Mouse (Mus musculus): ENCODE measurements around the gene Coq9. TPM values are rescaled to one million over a fixed set of nuclear protein-coding genes. Genes with fewer than 3 reads are reported as not detected.
A peak's percentile ranks its signal among the peaks of the same experiment; 100 is the strongest.

Coq9 gene
- total and polyA plus RNA-seq, 3 experiments: 91.9 to 169 TPM; not detected in 1

DNA sequence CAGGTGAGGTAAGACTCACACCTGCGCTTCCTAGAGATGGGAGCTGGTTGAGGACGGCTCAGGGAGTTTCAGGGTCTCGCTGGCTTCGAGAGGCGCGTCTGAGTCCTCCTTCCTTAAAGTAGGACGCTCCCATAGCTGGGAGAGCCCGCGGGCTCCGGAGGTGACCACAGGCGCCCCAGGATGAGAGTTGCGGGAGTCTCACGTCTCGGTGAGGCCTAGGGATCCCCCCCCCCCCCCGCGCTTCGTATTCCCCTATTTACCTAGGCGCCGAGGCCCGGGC, 37.7 kb downstream of the Coq9 start:
- H3K9me3 ChIP-seq (replicated peaks; ENCODE audit: insufficient read depth, low read length): no peaks in the 10 kb centered on the region
- no peak for DNase-seq (ENCODE audit: low read depth, low spot score)
- H3K36me3 ChIP-seq (ENCODE audit: control insufficient read depth in 1 of 2, insufficient read depth in 2 of 2, low read length in 2 of 2): peaks cover 0 to 6% of the 10 kb centered on the region in 2 experiments; a peak in 2 of 4 replicates
- H3K27me3 ChIP-seq (ENCODE audit: control insufficient read depth in 1 of 2, insufficient read depth in 2 of 2, low read length in 2 of 2): peaks cover 10 to 11% of the 10 kb centered on the region in 2 experiments
- no peaks in the 10 kb centered on the region for H3K79me2 ChIP-seq (ENCODE audit: control insufficient read depth, insufficient read depth, low read length, poor library complexity)
- H3K9ac ChIP-seq (ENCODE audit: control insufficient read depth, low read depth, low read length, poor library complexity, severe bottlenecking): peak overlapping the region; percentile 64
- TF ChIP-seq KAT2A (conservative IDR thresholded peaks at IDR 0.05; ENCODE audit: low read depth, low read length): no peak
- TF ChIP-seq ELF1 (IDR thresholded peaks at IDR 0.05; ENCODE audit: low read depth, low read length): no peak
- TF ChIP-seq CHD2 (IDR thresholded peaks at IDR 0.05; ENCODE audit: low read length): no peak
- TF ChIP-seq POLR2A (IDR thresholded peaks at IDR 0.05; ENCODE audit: control insufficient read depth in 1 of 2, insufficient read depth in 1 of 2, low read depth in 1 of 2, low read length in 2 of 2, poor library complexity in 1 of 2): no peak
- no peak for TF ChIP-seq SMC3 (IDR thresholded peaks at IDR 0.05; ENCODE audit: low read depth, low read length)
- TF ChIP-seq JUND (IDR thresholded peaks at IDR 0.05; ENCODE audit: low read depth, low read length): no peak
- no peak for TF ChIP-seq HCFC1 (IDR thresholded peaks at IDR 0.05; ENCODE audit: low read depth, low read length)
- no peak for TF ChIP-seq CHD1 (IDR thresholded peaks at IDR 0.05; ENCODE audit: low read depth, low read length)
- no peak for TF ChIP-seq POLR2AphosphoS2 (IDR thresholded peaks at IDR 0.05; ENCODE audit: low read length)
- TF ChIP-seq MEF2A (IDR thresholded peaks at IDR 0.05; ENCODE audit: extremely low read depth, insufficient replicate concordance, low read depth, low read length, poor library complexity, severe bottlenecking): no peak
- TF ChIP-seq MAZ (IDR thresholded peaks at IDR 0.05; ENCODE audit: low read depth, low read length): no peak
- no peak for TF ChIP-seq ZMIZ1 (IDR thresholded peaks at IDR 0.05; ENCODE audit: low read depth, low read length)
- no peak for TF ChIP-seq MAFK (IDR thresholded peaks at IDR 0.05; ENCODE audit: borderline replicate concordance, low read depth, low read length)
- no peak for TF ChIP-seq NELFE (IDR thresholded peaks at IDR 0.05; ENCODE audit: low read depth, low read length)
- no peak for TF ChIP-seq MYC (IDR thresholded peaks at IDR 0.05; ENCODE audit: low read depth, low read length)
- TF ChIP-seq MYB (IDR thresholded peaks at IDR 0.05; ENCODE audit: low read depth, low read length): no peak
- TF ChIP-seq NRF1 (IDR thresholded peaks at IDR 0.05; ENCODE audit: insufficient read depth, low read depth, low read length, poor library complexity, severe bottlenecking): no peak
- no peak for TF ChIP-seq USF2 (IDR thresholded peaks at IDR 0.05; ENCODE audit: borderline replicate concordance in 1 of 2, insufficient read depth in 1 of 2, low read depth in 1 of 2, low read length in 2 of 2)
- no peak for TF ChIP-seq BHLHE40 (IDR thresholded peaks at IDR 0.05; ENCODE audit: borderline replicate concordance, low read depth, low read length)
- TF ChIP-seq MAX (IDR thresholded peaks at IDR 0.05; ENCODE audit: low read length): no peak
- H3K27ac ChIP-seq (ENCODE audit: control insufficient read depth, low read depth, low read length): no peak overlapping the region
- H3K4me1 ChIP-seq (ENCODE audit: control insufficient read depth in 1 of 2, insufficient read depth in 2 of 2, low read length in 2 of 2): peaks cover 2 to 7% of the 10 kb centered on the region in 2 experiments
- H3K4me3 ChIP-seq (ENCODE audit: control insufficient read depth in 1 of 2, insufficient read depth in 1 of 2, low read depth in 2 of 2, low read length in 2 of 2): peak overlapping the region; percentile 54 to 79

GRCm38 (mm10) chr8:94876197-94876730, 38.1 kb downstream of the Coq9 start, which contains the start of gene Dok4:
TSS of gene Dok4 (minus strand) at chr8:94876330.
- no peak within 1 kb of the TSS for H3K27ac ChIP-seq (ENCODE audit: control insufficient read depth, low read depth, low read length)
- DNase-seq (ENCODE audit: low read depth, low spot score): peak; percentile 82
- peaks cover 2 to 7% of the 10 kb centered on the region in 2 experiments for H3K4me1 ChIP-seq (ENCODE audit: control insufficient read depth in 1 of 2, insufficient read depth in 2 of 2, low read length in 2 of 2)
- peak within 1 kb of the TSS; percentile 64 for H3K9ac ChIP-seq (ENCODE audit: control insufficient read depth, low read depth, low read length, poor library complexity, severe bottlenecking)
- H3K9me3 ChIP-seq (replicated peaks; ENCODE audit: insufficient read depth, low read length): no peaks in the 10 kb centered on the region
- H3K36me3 ChIP-seq (ENCODE audit: control insufficient read depth in 1 of 2, insufficient read depth in 2 of 2, low read length in 2 of 2): peaks cover 0 to 6% of the 10 kb centered on the region in 2 experiments; a peak in 2 of 4 replicates
- H3K79me2 ChIP-seq (ENCODE audit: control insufficient read depth, insufficient read depth, low read length, poor library complexity): no peaks in the 10 kb centered on the region
- peak within 1 kb of the TSS; percentile 54 to 79 for H3K4me3 ChIP-seq (ENCODE audit: control insufficient read depth in 1 of 2, insufficient read depth in 1 of 2, low read depth in 2 of 2, low read length in 2 of 2)
- peaks cover 10 to 14% of the 10 kb centered on the region in 2 experiments for H3K27me3 ChIP-seq (ENCODE audit: control insufficient read depth in 1 of 2, insufficient read depth in 2 of 2, low read length in 2 of 2)
- TF ChIP-seq KAT2A (conservative IDR thresholded peaks at IDR 0.05; ENCODE audit: low read depth, low read length) (no peak), ZKSCAN1 (IDR thresholded peaks at IDR 0.05; ENCODE audit: low read depth, low read length) (no peak), ZNF384 (IDR thresholded peaks at IDR 0.05; ENCODE audit: low read depth, low read length) (no peak), NRF1 (IDR thresholded peaks at IDR 0.05; ENCODE audit: insufficient read depth, low read depth, low read length, poor library complexity, severe bottlenecking) (peak; percentile 34; the same call in 1 of the 2 replicates), TCF12 (IDR thresholded peaks at IDR 0.05; ENCODE audit: low read depth, low read length) (peak; percentile 6; the same call in 1 of the 2 replicates), MYC (IDR thresholded peaks at IDR 0.05; ENCODE audit: low read depth, low read length) (peak; percentile 86), MEF2A (IDR thresholded peaks at IDR 0.05; ENCODE audit: extremely low read depth, insufficient replicate concordance, low read depth, low read length, poor library complexity, severe bottlenecking) (no peak), USF2 (IDR thresholded peaks at IDR 0.05; ENCODE audit: borderline replicate concordance in 1 of 2, insufficient read depth in 1 of 2, low read depth in 1 of 2, low read length in 2 of 2) (0 out of 4 replicates have a peak, but pooled peaks of 1 of the 2 experiments have one; percentile 16), TAL1 (IDR thresholded peaks at IDR 0.05; ENCODE audit: low read length) (no peak), GABPA (IDR thresholded peaks at IDR 0.05; ENCODE audit: low read depth, low read length) (no peak), NELFE (IDR thresholded peaks at IDR 0.05; ENCODE audit: low read depth, low read length) (peak; percentile 44; the same call in 1 of the 2 replicates), CTCF (IDR thresholded peaks at IDR 0.05 in 2 of 3, conservative IDR thresholded peaks at IDR 0.05 in 1 of 3; ENCODE audit: control insufficient read depth in 1 of 3, insufficient read depth in 1 of 3, low read depth in 2 of 3, low read length in 3 of 3, poor library complexity in 1 of 3, severe bottlenecking in 1 of 3) (no peak), ELF1 (IDR thresholded peaks at IDR 0.05; ENCODE audit: low read depth, low read length) (0 out of 2 replicates have a peak, but pooled peaks have one; percentile 30), EP300 (IDR thresholded peaks at IDR 0.05; ENCODE audit: low read depth in 1 of 2, low read length in 2 of 2) (no peak), JUND (IDR thresholded peaks at IDR 0.05; ENCODE audit: low read depth, low read length) (no peak), ETS1 (IDR thresholded peaks at IDR 0.05; ENCODE audit: low read depth, low read length) (no peak), ZMIZ1 (IDR thresholded peaks at IDR 0.05; ENCODE audit: low read depth, low read length) (no peak), POLR2A (IDR thresholded peaks at IDR 0.05; ENCODE audit: control insufficient read depth in 1 of 2, insufficient read depth in 1 of 2, low read depth in 1 of 2, low read length in 2 of 2, poor library complexity in 1 of 2) (peak in 1 of 2 experiments; percentile 18; a peak in 1 of 4 replicates), SMC3 (IDR thresholded peaks at IDR 0.05; ENCODE audit: low read depth, low read length) (no peak)

All from MEL (cell line).